Mouse (Mus musculus): ENCODE data around the gene Ankle1.

- TF ChIP-seq POLR2A (IDR thresholded peaks at IDR 0.05; ENCODE audit: insufficient read depth, low read depth, low read length) (no peak), EP300 (IDR thresholded peaks at IDR 0.05; ENCODE audit: insufficient read depth, low read depth, low read length) (no peak)
Observed at GRCm38 (mm10) chr8:71454668-71455067, 48.9 kb downstream of the Ankle1 start.
